Mouse (Mus musculus): ENCODE data around the gene Map2.

The Map2 gene

GRCm38 (mm10) chr1:66292121-66292881 is 117.2 kb downstream of the Map2 start:
- no peak for DNase-seq (ENCODE audit: low spot score in 2 of 2)

- no peak for DNase-seq (ENCODE audit: low spot score in 2 of 2)
Observed at GRCm38 (mm10) chr1:66299376-66299775, 124.3 kb downstream of the Map2 start.

- DNase-seq (ENCODE audit: low spot score in 2 of 2), result peak in 1 of 2 experiments; percentile 46
Observed at GRCm38 (mm10) chr1:66320378-66321135, 145.5 kb downstream of the Map2 start.

GRCm38 (mm10) chr1:66321136-66321502 is 146.0 kb downstream of the Map2 start:
- DNase-seq (ENCODE audit: low spot score in 2 of 2), result no peak

GRCm38 (mm10) chr1:66321631-66322142 is 146.6 kb downstream of the Map2 start:
- DNase-seq (ENCODE audit: low spot score in 2 of 2), result peak; percentile 69 to 72

- DNase-seq (ENCODE audit: low spot score in 2 of 2), result peak; percentile 40
Observed at GRCm38 (mm10) chr1:66323461-66323860, 148.4 kb downstream of the Map2 start.

- DNase-seq (ENCODE audit: low spot score in 2 of 2), result no peak
Observed at GRCm38 (mm10) chr1:66324951-66325350, 149.9 kb downstream of the Map2 start.

- DNase-seq (ENCODE audit: low spot score in 2 of 2), result no peak
Observed at GRCm38 (mm10) chr1:66328996-66329395, 153.9 kb downstream of the Map2 start.

GRCm38 (mm10) chr1:66329534-66329933 is 154.5 kb downstream of the Map2 start:
- DNase-seq (ENCODE audit: low spot score in 2 of 2), result no peak

GRCm38 (mm10) chr1:66335724-66336284 is 160.7 kb downstream of the Map2 start:
- DNase-seq (ENCODE audit: low spot score in 2 of 2), result no peak

- no peak for DNase-seq (ENCODE audit: low spot score in 2 of 2)
Observed at GRCm38 (mm10) chr1:66339213-66339612, 164.1 kb downstream of the Map2 start.

GRCm38 (mm10) chr1:66348404-66349165 is 173.5 kb downstream of the Map2 start:
- no peak for DNase-seq (ENCODE audit: low spot score in 2 of 2)

- no peak for DNase-seq (ENCODE audit: low spot score in 2 of 2)
Observed at GRCm38 (mm10) chr1:66349166-66349835, 174.2 kb downstream of the Map2 start.

GRCm38 (mm10) chr1:66351366-66351765 is 176.3 kb downstream of the Map2 start:
- DNase-seq (ENCODE audit: low spot score in 2 of 2), result no peak

GRCm38 (mm10) chr1:66361799-66362198 is 186.7 kb downstream of the Map2 start:
- DNase-seq (ENCODE audit: low spot score in 2 of 2), result no peak

- DNase-seq (ENCODE audit: low spot score in 2 of 2), result no peak
Observed at GRCm38 (mm10) chr1:66363285-66363684, 188.2 kb downstream of the Map2 start.

- DNase-seq (ENCODE audit: low spot score in 2 of 2), result no peak
Observed at GRCm38 (mm10) chr1:66364386-66364785, 189.3 kb downstream of the Map2 start.

- no peak for DNase-seq (ENCODE audit: low spot score in 2 of 2)
Observed at GRCm38 (mm10) chr1:66365600-66365999, 190.5 kb downstream of the Map2 start.

- no peak for DNase-seq (ENCODE audit: low spot score in 2 of 2)
Observed at GRCm38 (mm10) chr1:66369486-66369885, 194.4 kb downstream of the Map2 start.

GRCm38 (mm10) chr1:66371371-66371770 is 196.3 kb downstream of the Map2 start:
- DNase-seq (ENCODE audit: low spot score in 2 of 2), result no peak

GRCm38 (mm10) chr1:66386321-66386720 is 211.2 kb downstream of the Map2 start:
- no peak for DNase-seq (ENCODE audit: low spot score in 2 of 2)

Data from frontal cortex, postnatal 10 days (tissue).